Mouse (Mus musculus) heart, adult 2 months (tissue): ENCODE measurements around the gene Ndufs3.

Source experiments
- CTCF ChIP-seq: fragments of 200-600 bp; IDR thresholded peaks from 2 replicates; pipeline ENCODE4 v1.8.1; 2022; ENCODE audit warnings: antibody characterized with exemption, mild to moderate bottlenecking, moderate library complexity
- EP300 ChIP-seq: fragments of 200-500 bp; IDR thresholded peaks from 2 replicates; pipeline ENCODE4 v1.6.1; 2011; ENCODE audit warnings: low read depth, low read length, control low read depth; ENCODE audit not compliant: insufficient read depth
- POLR2A ChIP-seq: fragments of 200-500 bp; IDR thresholded peaks from 2 replicates; pipeline ENCODE4 v1.6.1; 2011; ENCODE audit warnings: mild to moderate bottlenecking, low read depth, low read length, control low read depth; ENCODE audit not compliant: insufficient read depth

- TF ChIP-seq CTCF (no peak), POLR2A (peak; percentile 43; the same call in 1 of the 2 replicates), EP300 (no peak)
Observed at GRCm38 (mm10) chr2:90870136-90870601, 34.5 kb downstream of the Ndufs3 start.
